Mouse (Mus musculus) liver, embryonic 15.5 days (tissue): ENCODE data around the gene Cd47. TPM values are rescaled to one million over a fixed set of nuclear protein-coding genes. Genes with fewer than 3 reads are reported as not detected.
"Not testable (repeated sequence)": the region's sequence is repeated elsewhere in the genome, so short reads cannot be mapped to it uniquely, and the experiment has no call there.

ENCODE experiments used
- ATAC-seq: fragments of 200-750 bp; cut with Nextera tagmentation; 2 replicates; pipeline ENCODE4 v1.8.0; 2017; ENCODE audit warnings: moderate number of reproducible peaks, mild to moderate bottlenecking, moderate library complexity; ENCODE audit not compliant: insufficient read depth
- H3K27ac ChIP-seq: fragments of 300-500 bp; sonication (generic); replicated peaks from 2 replicates; pipeline ENCODE4 v1.5.1; 2015; ENCODE audit warnings: mild to moderate bottlenecking, inconsistent platforms
- H3K27me3 ChIP-seq: fragments of 300-500 bp; sonication (generic); 2 replicates; pipeline ENCODE4 v1.6.1; 2015; ENCODE audit warnings: mild to moderate bottlenecking, inconsistent platforms
- H3K36me3 ChIP-seq: fragments of 300-500 bp; sonication (generic); replicated peaks from 2 replicates; pipeline ENCODE4 v1.6.1; 2015; ENCODE audit warnings: moderate library complexity, mild to moderate bottlenecking, inconsistent platforms
- H3K4me1 ChIP-seq: fragments of 300-500 bp; sonication (generic); replicated peaks from 2 replicates; pipeline ENCODE4 v1.6.1; 2015; ENCODE audit warnings: inconsistent platforms
- H3K4me2 ChIP-seq: fragments of 300-500 bp; sonication (generic); 2 replicates; pipeline ENCODE4 v1.6.1; 2015; ENCODE audit warnings: moderate library complexity, mild to moderate bottlenecking, inconsistent platforms
- H3K4me3 ChIP-seq: fragments of 300-500 bp; sonication (generic); replicated peaks from 2 replicates; pipeline ENCODE4 v1.5.1; 2015; ENCODE audit warnings: mild to moderate bottlenecking, inconsistent platforms
- H3K9ac ChIP-seq: fragments of 300-500 bp; sonication (generic); 2 replicates; pipeline ENCODE4 v1.6.1; 2015; ENCODE audit warnings: moderate library complexity, mild to moderate bottlenecking, inconsistent platforms
- H3K9me3 ChIP-seq: fragments of 300-500 bp; sonication (generic); replicated peaks from 2 replicates; pipeline ENCODE4 v1.6.1; 2016; ENCODE audit warnings: inconsistent platforms
- WGBS: fragments of 180-500 bp; shearing (Covaris S2); methylation state at CpG from one replicate; pipeline ENCODE4 v1.1.7; 2015; ENCODE audit warnings: mixed read lengths; ENCODE audit not compliant: insufficient replicate concordance; 5-methylcytosine and 5-hydroxymethylcytosine counted together
- polyA plus RNA-seq: library from polyadenylated mRNA; unstranded; fragments of >200 nt; fragmentation: Nextera tagmentation; extraction: Ambion mirVana; gene quantifications from 2 replicates; pipeline ENCODE4 v1.2.1, GENCODE M21; 2015

Cd47 gene
- polyA plus RNA-seq, 1 experiment from 2014 or later: 301 TPM

- 30% methylated on average over 7 of the region's 7 CpGs for WGBS
- Histone ChIP-seq H3K36me3 (no peaks in the 10 kb centered on the region), H3K27me3 (no peaks in the 10 kb centered on the region), H3K9ac (no peak overlapping the region), H3K9me3 (no peaks in the 10 kb centered on the region), H3K27ac (peak overlapping the region; percentile 61), H3K4me3 (no peak overlapping the region), H3K4me2 (0 out of 2 replicates have a peak overlapping the region, but pooled peaks have one; percentile 12), H3K4me1 (peaks cover 52% of the 10 kb centered on the region)
- peak; percentile 45 for ATAC-seq
Observed at GRCm38 (mm10) chr16:49807419-49807841, 7.1 kb downstream of the Cd47 start.

GRCm38 (mm10) chr16:49807862-49808430 lies 7.6 kb downstream of the Cd47 start:
- Histone ChIP-seq H3K9me3 (no peaks in the 10 kb centered on the region), H3K27ac (no peak overlapping the region; the same call in 1 of the 2 replicates), H3K9ac (no peak overlapping the region), H3K4me3 (no peak overlapping the region), H3K36me3 (no peaks in the 10 kb centered on the region), H3K27me3 (no peaks in the 10 kb centered on the region), H3K4me1 (peaks cover 48% of the 10 kb centered on the region), H3K4me2 (no peak overlapping the region)
- no peak for ATAC-seq
- 80% methylated on average over 18 of the region's 18 CpGs for WGBS

GRCm38 (mm10) chr16:49811897-49812296 lies 11.6 kb downstream of the Cd47 start:
- no peak overlapping the region for H3K27ac ChIP-seq
- H3K36me3 ChIP-seq: no peaks in the 10 kb centered on the region
- H3K9me3 ChIP-seq: no peaks in the 10 kb centered on the region
- no peak overlapping the region for H3K9ac ChIP-seq
- no peaks in the 10 kb centered on the region for H3K27me3 ChIP-seq
- no peak overlapping the region for H3K4me2 ChIP-seq
- peaks cover 21% of the 10 kb centered on the region for H3K4me1 ChIP-seq
- WGBS: 66% methylated on average over 2 of the region's 2 CpGs
- no peak overlapping the region for H3K4me3 ChIP-seq
- ATAC-seq: no peak

- H3K4me3 ChIP-seq: no peak overlapping the region
- no peaks in the 10 kb centered on the region for H3K36me3 ChIP-seq
- no peak overlapping the region for H3K9ac ChIP-seq
- H3K27me3 ChIP-seq: no peaks in the 10 kb centered on the region
- no peak overlapping the region for H3K4me2 ChIP-seq
- H3K4me1 ChIP-seq: peaks cover 17% of the 10 kb centered on the region
- H3K9me3 ChIP-seq: no peaks in the 10 kb centered on the region
- ATAC-seq: no peak
- H3K27ac ChIP-seq: no peak overlapping the region; the same call in 1 of the 2 replicates
- WGBS: 85% methylated on average over 10 of the region's 10 CpGs
Observed at GRCm38 (mm10) chr16:49812821-49813616, 12.7 kb downstream of the Cd47 start.

GRCm38 (mm10) chr16:49814419-49814818 lies 14.1 kb downstream of the Cd47 start:
- 74% methylated on average over 4 of the region's 4 CpGs for WGBS
- Histone ChIP-seq H3K9me3 (no peaks in the 10 kb centered on the region), H3K9ac (no peak overlapping the region), H3K27me3 (no peaks in the 10 kb centered on the region), H3K4me1 (peaks cover 23% of the 10 kb centered on the region), H3K4me3 (no peak overlapping the region), H3K36me3 (no peaks in the 10 kb centered on the region), H3K4me2 (no peak overlapping the region), H3K27ac (no peak overlapping the region)
- no peak for ATAC-seq

- Histone ChIP-seq H3K4me1 (peaks cover 27% of the 10 kb centered on the region), H3K36me3 (no peaks in the 10 kb centered on the region), H3K27ac (peak overlapping the region; percentile 5; the same call in 1 of the 2 replicates), H3K27me3 (no peaks in the 10 kb centered on the region), H3K9me3 (no peaks in the 10 kb centered on the region), H3K9ac (no peak overlapping the region), H3K4me2 (no peak overlapping the region), H3K4me3 (no peak overlapping the region)
- no peak for ATAC-seq
- WGBS: 77% methylated on average over 3 of the region's 3 CpGs
Observed at GRCm38 (mm10) chr16:49816889-49817288, 16.6 kb downstream of the Cd47 start.

GRCm38 (mm10) chr16:49818146-49818545 lies 17.8 kb downstream of the Cd47 start:
- H3K27ac ChIP-seq: peak overlapping the region; percentile 65

GRCm38 (mm10) chr16:49818627-49819026 lies 18.3 kb downstream of the Cd47 start:
- peak overlapping the region; percentile 17; the same call in 1 of the 2 replicates for H3K4me3 ChIP-seq
- H3K27me3 ChIP-seq: no peaks in the 10 kb centered on the region
- H3K27ac ChIP-seq: peak overlapping the region; percentile 53
- ATAC-seq: peak; percentile 56
- H3K4me2 ChIP-seq: peak overlapping the region; percentile 61
- no peaks in the 10 kb centered on the region for H3K9me3 ChIP-seq
- H3K36me3 ChIP-seq: no peaks in the 10 kb centered on the region
- peaks cover 31% of the 10 kb centered on the region for H3K4me1 ChIP-seq
- H3K9ac ChIP-seq: peak overlapping the region; percentile 45
- WGBS: 17% methylated on average over 6 of the region's 6 CpGs

More at GRCm38 (mm10) chr16:49818146-49818545, 17.8 kb downstream of the Cd47 start:
- peak overlapping the region; percentile 25; the same call in 1 of the 2 replicates for H3K9ac ChIP-seq
- H3K4me3 ChIP-seq: no peak overlapping the region
- H3K9me3 ChIP-seq: no peaks in the 10 kb centered on the region
- peaks cover 31% of the 10 kb centered on the region for H3K4me1 ChIP-seq
- WGBS: 27% methylated on average over 5 of the region's 5 CpGs
- 0 out of 2 replicates have a peak, but pooled peaks have one; percentile 32 for ATAC-seq
- H3K36me3 ChIP-seq: no peaks in the 10 kb centered on the region
- H3K27me3 ChIP-seq: no peaks in the 10 kb centered on the region
- H3K4me2 ChIP-seq: peak overlapping the region; percentile 61; the same call in 1 of the 2 replicates

GRCm38 (mm10) chr16:49819494-49819893 lies 19.2 kb downstream of the Cd47 start:
- no peaks in the 10 kb centered on the region for H3K27me3 ChIP-seq
- ATAC-seq: no peak
- H3K9me3 ChIP-seq: no peaks in the 10 kb centered on the region
- H3K4me3 ChIP-seq: no peak overlapping the region
- no peaks in the 10 kb centered on the region for H3K36me3 ChIP-seq
- peaks cover 31% of the 10 kb centered on the region for H3K4me1 ChIP-seq
- WGBS: 76% methylated on average over 3 of the region's 3 CpGs
- H3K9ac ChIP-seq: no peak overlapping the region
- H3K27ac ChIP-seq: peak overlapping the region; percentile 53
- H3K4me2 ChIP-seq: no peak overlapping the region

GRCm38 (mm10) chr16:49830911-49831310 lies 30.6 kb downstream of the Cd47 start:
- H3K27ac ChIP-seq, H3K4me2 ChIP-seq, H3K27me3 ChIP-seq, ATAC-seq, H3K36me3 ChIP-seq, H3K4me3 ChIP-seq, H3K9me3 ChIP-seq, H3K9ac ChIP-seq: not testable (repeated sequence)
- 91% methylated on average over 3 of the region's 3 CpGs for WGBS
- H3K4me1 ChIP-seq: peaks cover 22% of the 10 kb centered on the region

- 65% methylated on average over 3 of the region's 3 CpGs for WGBS
- H3K4me2 ChIP-seq: no peak overlapping the region
- H3K9ac ChIP-seq: no peak overlapping the region
- peaks cover 30% of the 10 kb centered on the region for H3K4me1 ChIP-seq
- H3K9me3 ChIP-seq: no peaks in the 10 kb centered on the region
- no peak overlapping the region for H3K4me3 ChIP-seq
- no peaks in the 10 kb centered on the region for H3K36me3 ChIP-seq
- no peaks in the 10 kb centered on the region for H3K27me3 ChIP-seq
- H3K27ac ChIP-seq: 0 out of 2 replicates have a peak overlapping the region, but pooled peaks have one; percentile 3
- ATAC-seq: no peak
Observed at GRCm38 (mm10) chr16:49832339-49832738, 32.0 kb downstream of the Cd47 start.
